Mouse (Mus musculus) intestine, postnatal 0 days (tissue): ENCODE measurements around the gene Plekhm2. TPM values are rescaled to one million over a fixed set of nuclear protein-coding genes. Genes with fewer than 3 reads are reported as not detected.

ENCODE experiments used
- ATAC-seq: fragments of 200-750 bp; cut with Nextera tagmentation; 2 replicates; pipeline ENCODE4 v1.8.0; 2017; ENCODE audit warnings: mild to moderate bottlenecking, moderate TSS enrichment, moderate library complexity
- H3K27ac ChIP-seq: fragments of 300-500 bp; sonication (generic); 2 replicates; pipeline ENCODE4 v1.5.1; 2014; ENCODE audit warnings: mild to moderate bottlenecking, low read depth, low read length, moderate library complexity
- H3K27me3 ChIP-seq: fragments of 300-500 bp; sonication (generic); replicated peaks from 2 replicates; pipeline ENCODE4 v1.6.1; 2014; ENCODE audit warnings: low read length, mixed read lengths; ENCODE audit not compliant: control insufficient read depth, insufficient read depth
- H3K36me3 ChIP-seq: fragments of 300-500 bp; sonication (generic); 2 replicates; pipeline ENCODE4 v1.6.1; 2014; ENCODE audit warnings: mild to moderate bottlenecking, moderate library complexity; ENCODE audit not compliant: control insufficient read depth, insufficient read depth
- H3K4me1 ChIP-seq: fragments of 300-500 bp; sonication (generic); replicated peaks from 2 replicates; pipeline ENCODE4 v1.6.1; 2014; ENCODE audit warnings: antibody characterized with exemption, low read length, mixed read lengths; ENCODE audit not compliant: control insufficient read depth, insufficient read depth
- H3K4me2 ChIP-seq: fragments of 300-500 bp; sonication (generic); replicated peaks from 2 replicates; pipeline ENCODE4 v1.6.1; 2014; ENCODE audit warnings: low read depth, mild to moderate bottlenecking, moderate library complexity
- H3K4me3 ChIP-seq: fragments of 300-500 bp; sonication (generic); 2 replicates; pipeline ENCODE4 v1.5.1; 2014; ENCODE audit warnings: low read depth, low read length
- H3K9ac ChIP-seq: fragments of 300-500 bp; sonication (generic); 2 replicates; pipeline ENCODE4 v1.6.1; 2014; ENCODE audit warnings: mild to moderate bottlenecking, low read depth, low read length
- H3K9me3 ChIP-seq: fragments of 300-500 bp; sonication (generic); 2 replicates; pipeline ENCODE4 v1.6.1; 2016; ENCODE audit warnings: mixed run types; ENCODE audit not compliant: control insufficient read depth
- CTCF ChIP-seq: sonication (generic); IDR thresholded peaks from 2 replicates; pipeline ENCODE4 v1.5.1; 2016; ENCODE audit warnings: low read depth, mild to moderate bottlenecking, control low read depth, antibody characterized with exemption, moderate library complexity
- WGBS: fragments of 180-500 bp; shearing (Covaris S2); extraction: QIAGEN DNeasy Blood & Tissue Kit; methylation state at CpG from one replicate; pipeline ENCODE4 v1.1.7; 2014; 5-methylcytosine and 5-hydroxymethylcytosine counted together
- polyA plus RNA-seq: library from polyadenylated mRNA; unstranded; fragments of >200 nt; fragmentation: Nextera tagmentation; extraction: Ambion mirVana; gene quantifications from 2 replicates; pipeline ENCODE4 v1.2.1, GENCODE M21; 2015

Gene Plekhm2
- polyA plus RNA-seq, 1 experiment from 2014 or later, result 3.1 TPM

- Histone ChIP-seq H3K27ac (peak overlapping the region; percentile 86), H3K27me3 (no peaks in the 10 kb centered on the region), H3K9ac (peak overlapping the region; percentile 69), H3K4me1 (0 out of 2 replicates have a peak, but pooled peaks cover 6% of the 10 kb centered on the region), H3K36me3 (peaks cover 23% of the 10 kb centered on the region), H3K4me3 (peak overlapping the region; percentile 74), H3K4me2 (peak overlapping the region; percentile 97), H3K9me3 (no peaks in the 10 kb centered on the region)
- no peak for ATAC-seq
- TF ChIP-seq CTCF, result no peak
- WGBS, result 11% methylated on average over 19 of the region's 19 CpGs
Observed at GRCm38 (mm10) chr4:141598199-141598893, 66.4 kb downstream of the Plekhm2 start.

GRCm38 (mm10) chr4:141596700-141597328 lies 67.9 kb downstream of the Plekhm2 start:
- Histone ChIP-seq H3K9me3 (no peaks in the 10 kb centered on the region), H3K27me3 (no peaks in the 10 kb centered on the region), H3K4me2 (0 out of 2 replicates have a peak overlapping the region, but pooled peaks have one; percentile 97), H3K36me3 (peaks cover 37% of the 10 kb centered on the region), H3K9ac (no peak overlapping the region), H3K4me3 (no peak overlapping the region), H3K4me1 (0 out of 2 replicates have a peak, but pooled peaks cover 5% of the 10 kb centered on the region), H3K27ac (no peak overlapping the region)
- TF ChIP-seq CTCF, result no peak
- no peak for ATAC-seq
- 86% methylated on average over 8 of the region's 8 CpGs for WGBS

GRCm38 (mm10) chr4:141595605-141596268 lies 69.0 kb downstream of the Plekhm2 start:
- TF ChIP-seq CTCF, result peak; percentile 76
- H3K4me2 ChIP-seq, result no peak overlapping the region
- WGBS, result 36% methylated on average over 9 of the region's 9 CpGs
- H3K9ac ChIP-seq, result no peak overlapping the region
- no peaks in the 10 kb centered on the region for H3K9me3 ChIP-seq
- peaks cover 47% of the 10 kb centered on the region for H3K36me3 ChIP-seq
- H3K4me1 ChIP-seq, result 0 out of 2 replicates have a peak, but pooled peaks cover 3% of the 10 kb centered on the region
- no peak overlapping the region for H3K27ac ChIP-seq
- ATAC-seq, result peak; percentile 69
- H3K27me3 ChIP-seq, result no peaks in the 10 kb centered on the region
- H3K4me3 ChIP-seq, result no peak overlapping the region

DNA sequence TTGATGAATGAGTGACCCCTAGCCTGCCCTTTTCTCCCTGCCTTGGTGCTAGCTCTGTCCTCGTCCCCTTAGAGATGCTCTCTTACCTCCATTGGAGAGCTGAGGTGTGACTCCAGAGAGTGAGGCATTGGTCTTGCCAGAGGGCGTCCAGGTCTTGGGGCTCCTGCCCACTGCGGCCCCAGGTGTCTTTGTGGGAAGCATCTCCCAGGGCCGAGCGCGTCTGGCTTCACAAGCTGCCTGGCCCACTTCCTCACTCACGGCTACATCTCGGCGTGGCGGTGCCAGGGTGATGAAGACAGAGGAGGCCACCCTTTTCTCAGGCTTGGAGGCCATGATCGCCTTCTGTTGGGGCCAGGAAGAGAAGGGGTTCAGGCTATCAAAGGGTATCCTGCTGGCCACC lies 69.6 kb downstream of the Plekhm2 start:
- H3K4me3 ChIP-seq, result no peak overlapping the region
- H3K9ac ChIP-seq, result no peak overlapping the region
- no peaks in the 10 kb centered on the region for H3K27me3 ChIP-seq
- no peak for ATAC-seq
- 0 out of 2 replicates have a peak, but pooled peaks cover 3% of the 10 kb centered on the region for H3K4me1 ChIP-seq
- no peak overlapping the region for H3K27ac ChIP-seq
- no peak overlapping the region for H3K4me2 ChIP-seq
- no peak for TF ChIP-seq CTCF
- H3K9me3 ChIP-seq, result no peaks in the 10 kb centered on the region
- WGBS, result 87% methylated on average over 11 of the region's 11 CpGs
- H3K36me3 ChIP-seq, result peaks cover 52% of the 10 kb centered on the region

DNA sequence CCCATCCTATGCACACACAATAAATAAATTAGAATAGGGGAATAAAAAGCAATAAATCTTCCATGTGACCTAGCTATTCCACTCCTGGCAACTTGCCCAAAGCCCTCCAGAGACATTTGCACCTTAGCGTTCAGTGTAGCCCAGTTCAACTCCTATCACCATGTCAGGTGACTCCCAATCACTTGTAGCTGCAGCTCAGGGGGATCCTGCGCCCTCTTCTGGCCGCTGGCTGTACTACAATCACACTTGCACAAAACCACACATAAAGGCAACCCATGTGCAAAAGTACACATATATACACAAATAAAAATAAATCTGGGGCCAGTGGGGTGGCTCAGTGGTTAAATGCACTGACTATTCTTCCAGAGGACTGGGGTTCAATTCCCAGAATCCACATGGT lies 73.2 kb downstream of the Plekhm2 start:
- peak; percentile 89 for TF ChIP-seq CTCF
- H3K4me2 ChIP-seq, result no peak overlapping the region
- no peak overlapping the region for H3K9ac ChIP-seq
- H3K27me3 ChIP-seq, result no peaks in the 10 kb centered on the region
- WGBS, result 14% methylated on average over 3 of the region's 3 CpGs
- H3K36me3 ChIP-seq, result peaks cover 86% of the 10 kb centered on the region
- no peaks in the 10 kb centered on the region for H3K9me3 ChIP-seq
- no peak overlapping the region for H3K27ac ChIP-seq
- ATAC-seq, result no peak
- H3K4me3 ChIP-seq, result no peak overlapping the region
- no peaks in the 10 kb centered on the region for H3K4me1 ChIP-seq

DNA sequence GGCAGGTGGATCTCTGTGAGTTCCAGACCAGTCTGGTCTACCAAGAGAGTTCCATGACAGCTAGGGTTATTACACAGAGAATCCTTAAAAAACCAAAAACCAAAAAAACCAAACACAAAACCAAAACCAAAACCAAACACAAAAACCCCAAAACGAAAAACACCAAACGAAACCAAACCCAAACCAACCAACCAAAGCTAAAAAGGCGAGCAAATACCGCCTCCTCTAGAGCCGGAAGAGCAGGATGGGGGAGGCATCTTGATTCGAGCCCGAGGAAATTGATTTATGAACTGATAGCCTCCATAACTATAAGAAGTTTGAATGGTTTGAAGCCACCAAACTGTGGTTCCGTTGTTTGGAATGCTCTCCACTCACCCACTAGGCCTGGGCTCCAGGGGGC lies 80.8 kb downstream of the Plekhm2 start:
- H3K36me3 ChIP-seq, result peaks cover 81% of the 10 kb centered on the region

More for the DNA sequence above, 80.8 kb downstream of the Plekhm2 start:
- Histone ChIP-seq H3K9ac (no peak overlapping the region), H3K27ac (no peak overlapping the region), H3K4me2 (no peak overlapping the region), H3K9me3 (no peaks in the 10 kb centered on the region), H3K4me1 (no peaks in the 10 kb centered on the region), H3K27me3 (no peaks in the 10 kb centered on the region), H3K4me3 (no peak overlapping the region)
- ATAC-seq, result no peak
- TF ChIP-seq CTCF, result no peak
- WGBS, result 91% methylated on average over 8 of the region's 8 CpGs
